Mouse (Mus musculus): ENCODE results near the gene Platr17.
"Not testable (repeated sequence)": the region's sequence is repeated elsewhere in the genome, so short reads cannot be mapped to it uniquely, and the experiment has no call there.

Gene Platr17

DNA sequence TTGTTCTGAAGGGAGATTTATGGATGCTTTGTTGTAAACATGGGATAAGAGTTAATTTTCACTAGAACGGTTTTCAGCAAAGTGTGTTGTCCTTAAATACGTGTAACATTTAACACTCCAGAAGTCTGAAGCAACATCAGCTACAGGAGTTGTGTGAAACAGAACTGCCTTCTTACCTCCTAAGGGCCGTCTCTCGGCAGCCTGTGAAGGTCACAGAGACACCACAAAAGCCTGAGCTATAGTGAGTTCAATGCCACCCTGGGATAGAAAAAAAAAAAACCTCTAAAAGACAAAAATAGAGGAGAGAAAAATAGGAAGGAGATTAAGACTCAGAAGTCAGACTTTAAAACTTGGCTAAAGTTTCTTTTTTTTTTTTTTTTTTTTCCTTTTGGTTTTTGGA is 2.9 kb upstream of the Platr17 start:
- no peak for DNase-seq (ENCODE audit: extremely low spot score, low spot score)

- DNase-seq (ENCODE audit: extremely low spot score, low spot score) = no peak
These were observed 2.4 kb upstream of the Platr17 start for GRCm38 (mm10) chr17:33902491-33902890.

GRCm38 (mm10) chr17:33903911-33904651 is 854 bp upstream of the Platr17 start:
- DNase-seq (ENCODE audit: extremely low spot score, low spot score) = not testable (repeated sequence)

GRCm38 (mm10) chr17:33908331-33909076 is 3.6 kb downstream of the Platr17 start:
- no peak for DNase-seq (ENCODE audit: extremely low spot score, low spot score)

DNA sequence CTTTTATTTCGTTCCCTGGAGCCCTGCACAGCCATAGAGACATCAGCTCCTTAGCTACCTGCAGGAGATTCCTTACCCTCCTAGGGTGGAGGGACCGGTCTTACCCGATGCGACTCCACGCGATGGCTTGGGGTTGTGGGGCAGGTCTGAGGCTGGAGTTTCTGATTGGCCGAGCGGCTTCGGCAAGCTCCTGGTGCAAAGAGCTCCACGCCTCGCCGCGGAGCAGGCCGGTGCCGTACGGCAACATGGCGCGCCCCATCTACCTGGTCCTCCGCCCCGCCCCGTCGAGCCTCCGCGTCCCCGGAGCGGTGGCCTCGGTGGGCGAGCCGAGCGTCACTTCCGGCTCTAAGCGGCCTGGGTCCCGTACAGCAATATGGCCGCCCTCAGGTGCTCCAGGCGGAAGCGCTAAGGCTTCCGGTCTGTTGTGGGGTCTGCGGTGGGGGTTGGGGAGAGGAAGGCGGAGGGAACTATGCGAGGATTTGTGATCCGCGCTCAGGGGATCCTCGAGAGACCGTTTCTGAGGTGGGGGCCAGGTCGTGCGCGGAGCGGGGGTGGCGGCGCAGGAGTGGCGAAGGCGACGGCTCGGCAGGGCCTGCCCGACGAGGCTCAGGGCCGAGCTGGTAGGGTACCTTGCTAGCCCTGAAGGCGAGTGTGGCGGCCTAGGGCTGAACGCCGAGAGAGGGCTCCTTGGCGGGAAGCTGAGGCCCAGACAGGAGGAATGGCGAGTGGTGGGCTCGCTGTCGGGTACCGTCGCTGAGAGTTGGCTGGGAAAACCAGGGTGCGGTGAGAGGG is 4.3 kb downstream of the Platr17 start, which contains the start of gene Daxx:
Gene Daxx, plus strand, starts transcription at position 338 of the 792 bp plus-strand sequence.
- peak; percentile 98 for DNase-seq (ENCODE audit: extremely low spot score, low spot score)

DNA sequence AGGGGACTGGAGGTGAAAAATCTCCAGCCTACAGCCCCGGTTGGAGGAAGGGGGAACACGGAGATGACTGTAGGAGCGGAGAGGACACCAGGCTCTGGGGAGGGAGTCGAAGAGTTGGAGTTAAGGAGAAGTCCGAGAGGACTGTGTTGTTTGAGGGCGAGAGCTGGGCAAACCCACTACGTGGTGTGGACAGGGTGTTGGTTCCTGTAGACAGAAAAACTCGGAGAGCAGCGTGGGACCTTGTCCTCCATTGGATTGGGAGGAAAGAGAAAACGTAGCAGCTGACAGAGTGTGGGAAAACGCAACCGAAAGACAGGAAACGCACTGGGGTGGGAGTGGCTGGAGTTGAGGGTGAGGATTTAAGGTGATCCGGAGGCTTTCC is 4.9 kb downstream of the Platr17 start:
- no peak for DNase-seq (ENCODE audit: extremely low spot score, low spot score)

- DNase-seq (ENCODE audit: extremely low spot score, low spot score) = no peak
These were observed 5.6 kb downstream of the Platr17 start for GRCm38 (mm10) chr17:33910346-33911051.

GRCm38 (mm10) chr17:33911052-33911812 is 6.3 kb downstream of the Platr17 start:
- DNase-seq (ENCODE audit: extremely low spot score, low spot score) = no peak

- DNase-seq (ENCODE audit: extremely low spot score, low spot score) = no peak
These were observed 7.0 kb downstream of the Platr17 start for GRCm38 (mm10) chr17:33911813-33912414.

DNA sequence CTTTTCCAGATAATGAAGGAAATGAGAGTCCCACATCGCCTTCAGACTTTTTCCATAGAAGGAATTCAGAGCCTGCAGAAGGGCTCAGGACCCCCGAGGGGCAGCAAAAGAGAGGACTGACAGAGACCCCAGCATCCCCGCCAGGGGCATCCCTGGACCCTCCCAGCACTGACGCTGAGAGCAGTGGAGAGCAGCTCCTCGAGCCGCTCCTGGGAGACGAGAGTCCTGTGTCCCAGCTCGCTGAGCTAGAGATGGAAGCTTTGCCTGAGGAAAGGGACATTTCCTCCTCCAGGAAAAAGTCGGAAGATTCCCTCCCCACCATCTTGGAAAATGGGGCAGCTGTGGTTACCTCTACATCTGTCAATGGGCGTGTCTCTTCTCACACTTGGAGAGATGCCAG is 8.3 kb downstream of the Platr17 start:
- DNase-seq (ENCODE audit: extremely low spot score, low spot score) = no peak

- no peak for DNase-seq (ENCODE audit: extremely low spot score, low spot score)
These were observed 9.0 kb downstream of the Platr17 start for GRCm38 (mm10) chr17:33913905-33914304.

GRCm38 (mm10) chr17:33914969-33915391 is 10.0 kb downstream of the Platr17 start:
- no peak for DNase-seq (ENCODE audit: extremely low spot score, low spot score)

DNA sequence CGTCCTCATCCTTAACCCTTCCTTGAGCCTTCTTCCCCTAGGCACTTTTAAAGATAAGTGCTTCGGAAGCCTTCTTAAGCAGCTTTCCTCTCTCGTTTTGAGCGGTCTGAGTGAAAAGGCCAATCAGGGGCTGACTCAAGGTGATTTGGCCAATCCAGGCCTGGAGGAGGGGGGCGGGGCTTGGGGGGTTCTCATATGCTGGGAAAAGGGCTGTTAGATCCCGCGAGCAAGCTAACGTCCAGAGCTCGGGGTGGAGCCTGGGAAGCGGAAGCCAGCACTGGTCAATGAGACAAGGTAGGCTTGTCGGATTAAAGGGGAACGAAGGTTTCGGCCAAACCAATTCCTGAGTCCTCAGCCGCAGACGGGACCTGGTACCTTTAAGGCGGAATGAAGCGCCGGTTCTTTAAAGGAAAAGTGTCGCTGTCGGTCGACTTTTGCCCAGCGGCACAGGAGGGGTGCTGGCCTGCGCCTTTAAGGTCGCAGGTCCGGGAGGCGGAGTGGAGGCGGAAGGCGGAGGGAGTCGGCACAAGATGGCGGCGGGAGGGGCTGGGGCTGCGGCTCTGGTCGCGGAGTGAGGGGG is 10.8 kb downstream of the Platr17 start, which contains the start of the genes Tapbp and Zbtb22:
Gene Tapbp, plus strand, starts transcription at position 229 of the 580 bp plus-strand sequence.
Gene Zbtb22, plus strand, starts transcription at position 234 of the 580 bp plus-strand sequence.
- peak; percentile 95 for DNase-seq (ENCODE audit: extremely low spot score, low spot score)

- DNase-seq (ENCODE audit: extremely low spot score, low spot score) = no peak
These were observed 11.4 kb downstream of the Platr17 start for GRCm38 (mm10) chr17:33916294-33916693.

DNA sequence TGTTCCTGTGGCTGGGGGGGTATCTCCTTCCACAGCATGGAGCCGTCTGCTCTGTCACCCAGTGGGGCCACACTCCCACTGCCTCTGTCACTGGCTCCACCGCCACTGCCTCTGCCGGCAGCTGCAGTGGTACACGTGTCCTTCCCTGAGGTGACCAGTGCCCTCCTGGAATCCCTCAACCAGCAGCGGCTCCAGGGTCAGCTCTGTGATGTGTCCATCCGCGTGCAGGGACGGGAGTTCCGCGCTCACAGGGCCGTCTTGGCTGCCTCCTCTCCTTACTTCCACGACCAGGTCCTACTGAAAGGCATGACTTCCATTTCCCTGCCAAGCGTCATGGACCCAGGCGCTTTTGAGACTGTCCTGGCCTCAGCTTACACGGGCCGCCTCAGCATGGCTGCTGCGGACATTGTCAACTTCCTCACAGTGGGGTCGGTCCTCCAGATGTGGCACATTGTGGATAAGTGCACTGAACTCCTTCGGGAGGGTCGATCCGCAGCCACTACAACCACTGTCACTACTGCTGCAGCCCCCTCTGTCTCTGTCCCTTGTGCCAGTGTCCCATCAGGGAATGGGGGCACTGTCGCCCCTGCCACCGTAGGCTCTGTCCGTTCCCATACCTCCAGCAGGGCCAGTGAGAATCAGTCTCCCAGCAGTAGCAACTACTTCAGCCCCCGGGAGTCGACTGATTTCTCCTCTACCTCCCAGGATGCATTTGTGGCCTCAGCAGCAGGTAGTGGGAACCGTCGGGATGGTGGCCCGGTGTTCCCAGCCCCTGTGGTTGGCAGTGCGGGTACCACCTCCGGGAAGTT is 12.1 kb downstream of the Platr17 start:
- no peak for DNase-seq (ENCODE audit: extremely low spot score, low spot score)

DNA sequence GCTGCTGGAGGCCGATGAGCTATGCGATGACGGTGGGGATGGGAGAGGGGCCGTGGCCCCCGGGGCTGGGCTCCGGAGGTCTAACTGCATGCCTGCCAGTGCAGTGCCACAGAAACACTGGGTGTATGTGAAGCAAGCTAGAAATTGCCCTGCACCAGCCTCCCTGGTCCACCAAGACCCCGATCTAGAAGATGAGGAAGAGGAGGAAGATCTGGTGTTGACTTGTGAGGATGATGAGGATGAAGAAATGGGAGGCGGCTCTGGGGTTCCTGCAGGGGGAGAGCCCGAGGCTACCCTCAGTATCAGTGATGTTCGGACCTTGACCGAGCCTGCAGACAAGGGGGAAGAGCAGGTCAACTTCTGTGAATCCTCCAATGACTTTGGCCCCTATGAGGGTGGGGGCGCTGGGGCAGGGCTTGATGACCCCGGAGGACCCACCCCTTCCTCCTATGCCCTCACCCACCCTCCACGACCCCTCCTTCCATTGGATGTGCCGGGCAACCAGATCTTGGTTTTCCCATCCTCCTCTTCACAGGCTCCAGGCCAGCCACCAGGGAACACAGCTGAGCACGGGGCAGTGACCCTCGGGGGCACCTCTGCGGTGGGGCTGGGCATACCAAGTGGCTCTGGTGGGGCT is 12.8 kb downstream of the Platr17 start:
- DNase-seq (ENCODE audit: extremely low spot score, low spot score) = no peak

DNA sequence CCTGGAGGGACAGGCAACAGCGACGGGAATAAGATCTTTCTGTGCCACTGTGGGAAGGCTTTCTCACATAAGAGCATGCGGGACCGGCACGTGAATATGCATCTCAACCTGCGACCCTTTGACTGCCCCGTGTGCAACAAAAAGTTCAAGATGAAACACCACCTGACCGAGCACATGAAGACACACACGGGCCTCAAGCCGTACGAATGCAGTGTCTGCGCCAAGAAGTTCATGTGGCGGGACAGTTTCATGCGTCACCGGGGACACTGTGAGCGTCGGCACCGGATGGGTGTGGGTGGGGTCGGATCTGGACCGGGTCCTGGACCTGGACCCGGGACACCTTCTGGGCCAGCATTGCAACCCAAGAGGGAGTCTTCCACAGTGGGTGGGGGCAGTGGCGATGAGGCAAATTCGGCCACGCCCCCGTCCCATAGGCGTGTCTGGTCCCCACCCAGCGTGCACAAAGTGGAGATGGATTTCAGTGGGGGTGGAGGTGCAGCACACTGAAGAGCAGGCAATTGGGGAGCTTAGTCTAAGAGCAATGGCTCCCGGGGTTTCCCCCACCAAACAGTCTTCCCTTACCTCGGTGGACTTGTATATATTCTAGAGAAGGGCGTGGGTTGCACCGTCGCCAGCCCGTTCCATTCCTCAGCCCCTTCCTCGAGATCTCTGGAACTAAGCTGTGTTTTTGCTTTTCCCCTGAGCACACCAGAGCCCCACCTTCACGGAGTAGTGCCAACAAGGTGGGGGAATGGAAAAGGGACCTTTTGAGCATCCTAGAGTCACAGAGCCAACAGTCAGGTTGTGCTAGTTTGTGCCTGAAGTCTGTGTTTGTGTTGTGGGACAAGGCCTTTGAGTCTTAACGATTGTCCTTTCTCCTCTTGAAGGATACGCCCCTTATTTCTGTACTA is 13.6 kb downstream of the Platr17 start:
- DNase-seq (ENCODE audit: extremely low spot score, low spot score) = no peak
